Mouse (Mus musculus): ENCODE results near the gene Pqlc2.

GRCm38 (mm10) chr4:139262981-139263380 is 47.5 kb downstream of the Pqlc2 start:
- TF ChIP-seq POLR2A (IDR thresholded peaks at IDR 0.05; ENCODE audit: control insufficient read depth, extremely low read depth, insufficient read depth, low read length, poor library complexity) = no peak
- TF ChIP-seq CTCF (IDR thresholded peaks at IDR 0.05; ENCODE audit: borderline replicate concordance, control insufficient read depth, extremely low read depth, insufficient read depth, low read length, poor library complexity) = no peak
